Mouse (Mus musculus): ENCODE data around the gene Gm29797. TPM values are rescaled to one million over a fixed set of nuclear protein-coding genes. Genes with fewer than 3 reads are reported as not detected.

Gene Gm29797
- not detected for total RNA-seq (2023)

GRCm38 (mm10) chr2:181656734-181657133 lies at the start of gene Gm29797:
Gene Gm29797 (plus strand): TSS chr2:181657034.

GRCm38 (mm10) chr2:181671326-181671725 lies 14.5 kb downstream of the Gm29797 start, which contains the start of gene Sox18:
Gene Sox18 (minus strand): TSS chr2:181671640.

GRCm38 (mm10) chr2:181679951-181680715 lies 23.3 kb downstream of the Gm29797 start, which contains the start of gene Tcea2:
Gene Tcea2 (plus strand): TSS chr2:181680310.

GRCm38 (mm10) chr2:181693339-181694280 lies 36.8 kb downstream of the Gm29797 start, which contains the start of gene Rgs19:
Gene Rgs19 (minus strand): TSS chr2:181693977.

DNA sequence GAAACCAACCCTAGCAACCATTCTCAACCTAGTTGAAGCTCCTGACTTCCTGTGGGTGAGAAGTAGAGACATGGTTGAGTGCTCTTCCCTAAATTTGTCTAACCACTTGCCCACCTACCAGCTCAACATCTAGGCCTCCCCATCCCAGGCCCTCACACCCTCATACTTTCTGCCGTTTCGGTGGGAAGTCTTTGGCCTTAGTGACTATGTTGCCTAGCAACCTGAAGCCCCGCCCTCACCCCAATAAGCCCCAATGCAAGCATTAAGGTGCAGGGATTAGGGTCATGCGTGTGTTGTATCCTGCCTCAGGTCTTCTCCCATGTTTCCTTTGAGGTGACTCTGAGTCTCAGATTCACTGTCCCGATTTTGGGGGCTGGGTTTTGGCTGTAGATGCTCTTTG lies 41.4 kb downstream of the Gm29797 start, which contains the start of gene Lkaaear1:
Lkaaear1 (minus strand) TSS at position 202 of the 400 bp plus-strand sequence.

Other genes with a start within 250 kb of the Gm29797 start
- gene Zbtb46, start 197.6 kb upstream of the Gm29797 start, total RNA-seq (2023): 0.24 TPM
- not detected for gene Abhd16b, start 163.8 kb upstream of the Gm29797 start, total RNA-seq (2023)
- gene Tpd52l2, start 159.9 kb upstream of the Gm29797 start, total RNA-seq (2023): 59.8 TPM
- 112 TPM for gene Dnajc5, start 136.5 kb upstream of the Gm29797 start, total RNA-seq (2023)
- gene Uckl1, start 72.1 kb upstream of the Gm29797 start, total RNA-seq (2023): 126 TPM
- 63.4 TPM for gene Prpf6, start 65.2 kb upstream of the Gm29797 start, total RNA-seq (2023)
- 58.7 TPM for gene Zfp512b, start 64.2 kb upstream of the Gm29797 start, total RNA-seq (2023)
- gene Samd10, start 57.8 kb upstream of the Gm29797 start, total RNA-seq (2023): 8.1 TPM
- gene Sox18, start 14.6 kb downstream of the Gm29797 start, total RNA-seq (2023): not detected
- 19.2 TPM for gene Tcea2, start 23.3 kb downstream of the Gm29797 start, total RNA-seq (2023)
- 102 TPM for gene Rgs19, start 36.9 kb downstream of the Gm29797 start, total RNA-seq (2023)
- gene Lkaaear1, start 41.4 kb downstream of the Gm29797 start, total RNA-seq (2023): not detected
- not detected for gene Oprl1, start 58.0 kb downstream of the Gm29797 start, total RNA-seq (2023)
- gene Myt1, start 106.3 kb downstream of the Gm29797 start, total RNA-seq (2023): not detected
- 59.2 TPM for gene Pcmtd2, start 180.8 kb downstream of the Gm29797 start, total RNA-seq (2023)
- 11.8 TPM for gene Polr3k, start 207.3 kb downstream of the Gm29797 start, total RNA-seq (2023)